Mouse (Mus musculus): ENCODE measurements around the gene Aif1l.
A peak's percentile ranks its signal among the peaks of the same experiment; 100 is the strongest.

DNA sequence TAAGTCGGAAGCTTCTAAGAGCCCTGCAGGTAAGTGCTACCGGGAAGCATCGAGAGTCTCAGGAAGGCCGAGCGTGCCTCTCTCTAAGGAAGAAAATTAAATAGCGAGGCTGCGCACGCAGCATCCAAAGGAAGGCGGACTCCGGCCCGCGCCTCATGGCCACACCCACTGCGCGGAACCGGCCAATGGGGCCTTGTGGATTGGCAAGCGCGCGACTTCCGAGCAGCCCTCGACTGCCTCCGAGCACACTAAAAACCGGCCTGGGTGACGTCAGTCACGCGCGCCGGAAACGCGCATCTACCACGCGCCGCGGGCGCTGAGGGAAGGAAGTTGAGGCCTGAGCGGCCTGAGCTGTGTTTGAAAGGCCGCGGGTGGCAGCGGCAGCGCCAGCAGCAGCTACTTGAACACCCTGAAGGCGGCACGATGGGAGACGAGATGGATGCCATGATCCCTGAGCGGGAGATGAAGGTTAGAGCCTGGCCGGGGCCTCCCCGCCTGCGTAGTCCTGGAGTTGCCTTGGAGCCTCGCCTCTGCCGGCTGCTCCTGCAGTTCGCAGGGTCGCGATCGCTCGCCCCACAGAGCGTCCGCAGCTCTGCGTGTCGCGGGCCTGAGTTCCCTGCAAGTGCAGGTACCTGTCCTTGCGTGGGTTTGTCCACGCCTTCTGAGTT is 24.3 kb downstream of the Aif1l start, which contains the start of gene Nup214:
- TF ChIP-seq CTCF (IDR thresholded peaks at IDR 0.05; ENCODE audit: borderline replicate concordance, control insufficient read depth, extremely low read depth, insufficient read depth, low read length, poor library complexity) (peak; percentile 54; the same call in 1 of the 2 replicates), POLR2A (IDR thresholded peaks at IDR 0.05; ENCODE audit: control insufficient read depth, extremely low read depth, insufficient read depth, low read length, poor library complexity) (peak; percentile 74; the same call in 1 of the 2 replicates)

Measured in thymus, adult 2 months (tissue).